Mouse (Mus musculus) small intestine, adult 2 months (tissue): ENCODE data around the gene Ift57. TPM values are rescaled to one million over a fixed set of nuclear protein-coding genes. Genes with fewer than 3 reads are reported as not detected.

Source experiments
- H3K27ac ChIP-seq: fragments of 200-500 bp; 2 replicates; pipeline ENCODE4 v1.5.1; 2012; ENCODE audit warnings: low read depth, low read length, control low read depth, inconsistent platforms; ENCODE audit not compliant: insufficient read depth
- H3K27me3 ChIP-seq: fragments of 200-500 bp; 2 replicates; pipeline ENCODE4 v1.6.1; 2012; ENCODE audit warnings: mild to moderate bottlenecking, moderate library complexity, low read length, inconsistent platforms; ENCODE audit not compliant: control insufficient read depth, insufficient read depth
- H3K36me3 ChIP-seq: fragments of 200-500 bp; 2 replicates; pipeline ENCODE4 v1.6.1; 2012; ENCODE audit warnings: mild to moderate bottlenecking, low read length, control low read depth, inconsistent platforms; ENCODE audit not compliant: control insufficient read depth, insufficient read depth
- H3K4me1 ChIP-seq: fragments of 200-500 bp; 2 replicates; pipeline ENCODE4 v1.6.1; 2012; ENCODE audit warnings: low read length, inconsistent platforms, mixed read lengths; ENCODE audit not compliant: control insufficient read depth, insufficient read depth, insufficient read length
- H3K4me3 ChIP-seq: fragments of 200-500 bp; 2 replicates; pipeline ENCODE4 v1.5.1; 2012; ENCODE audit warnings: low read depth, mild to moderate bottlenecking, control low read depth, inconsistent platforms, low read length, moderate library complexity
- CTCF ChIP-seq: fragments of 200-500 bp; IDR thresholded peaks from 2 replicates; pipeline ENCODE4 v1.5.1; 2012; ENCODE audit warnings: low read depth, mild to moderate bottlenecking, control low read depth, inconsistent platforms, low read length, moderate library complexity, mixed read lengths; ENCODE audit not compliant: insufficient replicate concordance, insufficient read length; ENCODE audit errors: extremely low read depth
- POLR2A ChIP-seq: fragments of 200-500 bp; IDR thresholded peaks from 2 replicates; pipeline ENCODE4 v1.6.1; 2012; ENCODE audit warnings: low read depth, mild to moderate bottlenecking, control low read depth, inconsistent platforms, low read length, moderate library complexity
- WGBS: fragments of 180-500 bp; shearing (Covaris S2); methylation state at CpG from one replicate; pipeline ENCODE4 v1.1.7; 2018; 5-methylcytosine and 5-hydroxymethylcytosine counted together
- polyA plus RNA-seq: library from polyadenylated mRNA; depleted of rRNA; stranded (reverse); fragments of >200 nt; gene quantifications from 2 replicates; pipeline ENCODE4 v1.2.3, GENCODE M21; 2012; rRNA removed

Gene Ift57
- 0.34 and 0.37 TPM in 2 replicates for polyA plus RNA-seq

DNA sequence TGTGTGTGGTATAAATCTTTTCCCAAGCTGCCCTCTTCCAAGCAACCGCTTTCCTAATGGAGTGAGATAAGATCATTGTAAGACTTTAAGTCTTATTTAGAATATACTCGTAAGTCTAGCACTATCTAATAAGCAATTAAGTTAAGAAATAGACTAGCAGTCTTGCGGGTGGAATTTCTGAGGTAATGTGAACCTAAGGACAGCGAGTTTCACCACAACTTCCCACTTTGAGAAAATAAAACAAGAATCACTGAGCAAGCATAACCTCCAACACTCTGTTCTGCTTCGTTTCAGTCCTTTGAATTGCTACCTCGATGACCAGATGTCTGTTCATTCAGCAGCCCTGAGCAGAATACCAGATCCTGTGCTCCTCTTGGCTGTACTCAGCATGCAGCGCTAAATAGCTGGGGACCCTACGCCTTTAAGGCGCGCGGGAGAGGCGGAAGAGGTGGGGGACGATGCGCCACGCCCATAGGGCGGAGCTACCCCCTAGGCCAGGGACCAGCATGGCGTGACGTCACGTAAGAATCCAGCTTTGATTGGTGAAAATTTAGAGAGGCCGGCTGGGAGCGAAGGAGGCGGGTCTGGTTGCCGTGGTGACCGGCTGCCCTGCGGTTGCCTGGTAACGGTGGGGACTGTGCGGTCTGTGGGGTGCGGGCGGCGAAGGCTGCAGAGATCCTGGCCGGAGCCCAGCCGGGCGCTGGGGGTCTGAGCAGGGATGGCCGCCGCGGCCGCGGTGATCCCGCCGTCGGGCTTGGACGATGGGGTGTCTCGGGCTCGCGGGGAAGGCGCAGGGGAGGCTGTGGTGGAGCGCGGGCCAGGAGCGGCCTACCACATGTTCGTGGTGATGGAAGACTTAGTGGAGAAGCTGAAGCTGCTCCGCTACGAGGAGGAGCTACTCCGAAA is at the start of gene Ift57:
Gene Ift57, plus strand, starts transcription at position 614 of the 906 bp plus-strand sequence.
- Histone ChIP-seq H3K27ac (peak within 1 kb of the TSS; percentile 32; the same call in 1 of the 2 replicates), H3K27me3 (peaks cover 3% of the 10 kb centered on the region; the same call in 1 of the 2 replicates), H3K36me3 (no peaks in the 10 kb centered on the region), H3K4me3 (peak within 1 kb of the TSS; percentile 89), H3K4me1 (no peaks in the 10 kb centered on the region; the same call in 1 of the 2 replicates)
- 1% methylated on average over 53 of the region's 53 CpGs for WGBS
- TF ChIP-seq CTCF (no peak), POLR2A (no peak)

DNA sequence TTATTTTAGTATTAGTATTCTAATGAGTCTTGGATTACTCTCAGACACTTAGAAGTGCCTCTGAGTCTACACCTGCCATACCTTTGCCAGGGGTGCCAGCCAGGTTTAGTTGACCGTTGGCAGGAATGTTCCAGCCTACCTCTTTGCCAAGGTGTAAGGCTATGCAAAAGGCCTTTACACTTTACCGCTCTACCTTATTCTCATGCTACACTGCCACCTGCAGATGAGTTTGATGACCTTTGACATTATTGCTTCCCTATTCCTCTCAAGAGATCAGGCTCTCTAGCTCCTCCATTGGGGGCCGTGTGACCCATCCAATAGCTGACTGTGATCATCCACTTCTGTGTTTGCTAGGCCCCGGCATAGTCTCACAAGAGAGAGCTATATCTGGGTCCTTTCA is 41.9 kb upstream of the Ift57 start:
- H3K4me3 ChIP-seq = no peak overlapping the region
- H3K27ac ChIP-seq = no peak overlapping the region
- H3K27me3 ChIP-seq = no peaks in the 10 kb centered on the region
- no peaks in the 10 kb centered on the region for H3K4me1 ChIP-seq
- H3K36me3 ChIP-seq = no peaks in the 10 kb centered on the region
- WGBS = 86% methylated on average over 4 of the region's 4 CpGs
- TF ChIP-seq POLR2A = no peak
- TF ChIP-seq CTCF = no peak

GRCm38 (mm10) chr16:49658029-49658428 is 41.0 kb upstream of the Ift57 start:
- 71% methylated on average over 5 of the region's 5 CpGs for WGBS
- Histone ChIP-seq H3K4me3 (no peak overlapping the region), H3K4me1 (no peaks in the 10 kb centered on the region), H3K27ac (no peak overlapping the region), H3K36me3 (no peaks in the 10 kb centered on the region), H3K27me3 (no peaks in the 10 kb centered on the region)
- TF ChIP-seq POLR2A (no peak), CTCF (no peak)

GRCm38 (mm10) chr16:49659131-49659530 is 39.9 kb upstream of the Ift57 start:
- TF ChIP-seq CTCF (no peak), POLR2A (no peak)
- WGBS = 72% methylated on average over 2 of the region's 2 CpGs
- Histone ChIP-seq H3K4me1 (no peaks in the 10 kb centered on the region), H3K27me3 (no peaks in the 10 kb centered on the region), H3K36me3 (no peaks in the 10 kb centered on the region), H3K4me3 (no peak overlapping the region), H3K27ac (no peak overlapping the region)

DNA sequence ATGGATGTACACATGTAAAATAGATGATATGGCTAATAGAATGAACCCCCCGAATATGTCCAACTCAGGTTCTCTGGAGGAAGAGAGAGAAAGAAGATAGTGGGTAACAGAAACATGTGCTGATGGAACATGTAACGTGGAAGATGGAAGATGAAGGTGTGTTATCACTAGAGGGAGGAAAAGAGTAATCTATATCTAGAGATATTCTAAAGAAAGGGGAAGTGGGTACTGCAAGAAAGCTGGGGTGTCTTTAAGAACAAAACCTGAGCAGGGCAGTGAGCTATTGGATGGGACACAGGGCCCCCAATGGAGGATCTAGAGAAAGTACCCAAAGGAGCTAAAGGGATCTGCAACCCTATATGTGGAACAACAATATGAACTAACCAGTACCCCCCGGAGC is 38.9 kb upstream of the Ift57 start:
- Histone ChIP-seq H3K4me3 (no peak overlapping the region), H3K36me3 (no peaks in the 10 kb centered on the region)
- WGBS = 86% methylated on average over 3 of the region's 3 CpGs

DNA sequence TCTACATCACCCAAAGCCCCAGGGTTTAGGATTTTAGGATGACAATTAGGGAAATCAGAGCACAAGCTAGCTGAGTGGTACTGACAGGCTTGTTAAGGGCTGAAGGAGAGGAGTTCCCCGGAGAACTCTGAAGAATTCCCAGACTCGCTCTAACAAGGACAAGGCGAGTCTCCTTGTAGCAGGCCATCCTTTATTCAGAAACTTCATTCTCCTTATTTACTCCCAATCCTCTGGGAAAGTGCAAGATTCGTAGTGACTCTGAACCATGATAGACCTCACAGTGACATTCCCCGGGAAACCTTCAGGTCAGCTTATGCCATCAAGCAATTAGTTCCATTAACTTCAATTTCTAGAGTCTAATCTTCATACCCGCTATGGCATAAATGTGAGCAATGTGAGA is 36.8 kb upstream of the Ift57 start:
- H3K27me3 ChIP-seq = no peaks in the 10 kb centered on the region
- H3K36me3 ChIP-seq = no peaks in the 10 kb centered on the region
- H3K4me1 ChIP-seq = no peaks in the 10 kb centered on the region
- H3K27ac ChIP-seq = no peak overlapping the region
- TF ChIP-seq POLR2A (no peak), CTCF (no peak)
- 93% methylated on average over 6 of the region's 6 CpGs for WGBS
- H3K4me3 ChIP-seq = no peak overlapping the region

More for the DNA sequence above, 38.9 kb upstream of the Ift57 start:
- TF ChIP-seq POLR2A (no peak), CTCF (no peak)
- Histone ChIP-seq H3K27ac (no peak overlapping the region), H3K4me1 (no peaks in the 10 kb centered on the region), H3K27me3 (no peaks in the 10 kb centered on the region)

GRCm38 (mm10) chr16:49664677-49665076 is 34.4 kb upstream of the Ift57 start:
- H3K36me3 ChIP-seq = no peaks in the 10 kb centered on the region
- H3K4me1 ChIP-seq = no peaks in the 10 kb centered on the region
- TF ChIP-seq CTCF (no peak), POLR2A (no peak)
- no peak overlapping the region for H3K27ac ChIP-seq
- no peaks in the 10 kb centered on the region for H3K27me3 ChIP-seq
- WGBS = 89% methylated on average over 7 of the region's 7 CpGs
- H3K4me3 ChIP-seq = no peak overlapping the region

DNA sequence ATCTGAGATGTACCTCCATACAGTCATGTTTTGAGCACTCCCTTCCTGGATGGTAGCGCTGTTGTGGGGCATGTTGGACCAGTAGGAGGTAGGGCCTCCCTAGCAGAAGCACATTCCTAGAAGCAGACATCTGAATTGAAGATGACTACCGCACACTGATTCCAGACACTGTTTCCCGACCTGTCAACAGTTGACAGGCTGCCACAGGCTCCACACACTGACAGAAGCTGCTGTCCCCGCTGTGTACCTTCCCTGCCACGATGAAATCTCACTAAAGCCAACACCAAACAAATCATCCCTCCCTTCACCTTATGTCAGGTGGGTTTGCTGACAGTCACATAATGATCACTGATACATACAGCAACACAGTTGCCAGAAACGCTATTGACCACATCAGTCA is 19.4 kb upstream of the Ift57 start:
- Histone ChIP-seq H3K36me3 (no peaks in the 10 kb centered on the region), H3K27ac (no peak overlapping the region), H3K27me3 (no peaks in the 10 kb centered on the region), H3K4me1 (no peaks in the 10 kb centered on the region), H3K4me3 (no peak overlapping the region)
- 75% methylated on average over 6 of the region's 6 CpGs for WGBS
- TF ChIP-seq POLR2A (no peak), CTCF (no peak)
